Mouse (Mus musculus) adrenal gland, postnatal 4 days (tissue): ENCODE measurements at regions not wholly inside any gene's neighbourhood (a gene's known extent, or its start where the extent isn't known, plus 50 kb on each side); places are given as distances from the start of the nearest gene placed in this dataset.

Experiments
- DNase-seq, 2 experiments: peaks; one replicate each; pipeline ENCODE4 v3.0.0; 2021 to 2022; ENCODE audit warnings: low spot score in 2 of 2, mixed read lengths in 2 of 2

- DNase-seq = no peak
Observed at GRCm38 (mm10) chr4:131694232-131694631, 143.9 kb downstream of the Ptpru start.

GRCm38 (mm10) chr4:131695941-131696912, 141.9 kb downstream of the Ptpru start:
- DNase-seq = no peak
